Mouse (Mus musculus) neural tube, embryonic 14.5 days (tissue): ENCODE data around the gene Stpg4. TPM values are rescaled to one million over a fixed set of nuclear protein-coding genes. Genes with fewer than 3 reads are reported as not detected.

ENCODE experiments used
- ATAC-seq: fragments of 200-750 bp; cut with Nextera tagmentation; 2 replicates; pipeline ENCODE4 v1.8.0; 2017; ENCODE audit warnings: low read depth, mild to moderate bottlenecking, moderate TSS enrichment, moderate library complexity
- H3K27ac ChIP-seq: fragments of 300-500 bp; sonication (generic); 2 replicates; pipeline ENCODE4 v1.5.1; 2014; ENCODE audit warnings: low read depth, mild to moderate bottlenecking, control low read depth, low read length, moderate library complexity, mixed read lengths
- H3K27me3 ChIP-seq: fragments of 300-500 bp; sonication (generic); 2 replicates; pipeline ENCODE4 v1.6.1; 2014; ENCODE audit warnings: low read length; ENCODE audit not compliant: control insufficient read depth, insufficient read depth
- H3K36me3 ChIP-seq: fragments of 300-500 bp; sonication (generic); 2 replicates; pipeline ENCODE4 v1.6.1; 2014; ENCODE audit warnings: low read length, mixed read lengths; ENCODE audit not compliant: control insufficient read depth, insufficient read depth
- H3K4me1 ChIP-seq: fragments of 300-500 bp; sonication (generic); 2 replicates; pipeline ENCODE4 v1.6.1; 2014; ENCODE audit warnings: low read length; ENCODE audit not compliant: control insufficient read depth, insufficient read depth
- H3K4me2 ChIP-seq: fragments of 300-500 bp; sonication (generic); 2 replicates; pipeline ENCODE4 v1.6.1; 2014; ENCODE audit warnings: mild to moderate bottlenecking, low read depth, low read length, control low read depth
- H3K4me3 ChIP-seq: fragments of 300-500 bp; sonication (generic); 2 replicates; pipeline ENCODE4 v1.5.1; 2014; ENCODE audit warnings: low read depth, low read length, control low read depth, mixed read lengths
- H3K9ac ChIP-seq: fragments of 300-500 bp; sonication (generic); replicated peaks from 2 replicates; pipeline ENCODE4 v1.6.1; 2014; ENCODE audit warnings: low read depth, mild to moderate bottlenecking, control low read depth, low read length, mixed read lengths
- H3K9me3 ChIP-seq: fragments of 300-500 bp; sonication (generic); 2 replicates; pipeline ENCODE4 v1.6.1; 2016; ENCODE audit warnings: low read length; ENCODE audit not compliant: control insufficient read depth
- WGBS: fragments of 180-500 bp; shearing (Covaris S2); extraction: QIAGEN DNeasy Blood & Tissue Kit; methylation state at CpG from one replicate; pipeline ENCODE4 v1.1.7; 2014; 5-methylcytosine and 5-hydroxymethylcytosine counted together
- polyA plus RNA-seq: library from polyadenylated mRNA; unstranded; fragments of >200 nt; fragmentation: Nextera tagmentation; extraction: Ambion mirVana; gene quantifications from 2 replicates; pipeline ENCODE4 v1.2.1, GENCODE M21; 2014

Stpg4 gene
- polyA plus RNA-seq = not detected in 2 replicates

DNA sequence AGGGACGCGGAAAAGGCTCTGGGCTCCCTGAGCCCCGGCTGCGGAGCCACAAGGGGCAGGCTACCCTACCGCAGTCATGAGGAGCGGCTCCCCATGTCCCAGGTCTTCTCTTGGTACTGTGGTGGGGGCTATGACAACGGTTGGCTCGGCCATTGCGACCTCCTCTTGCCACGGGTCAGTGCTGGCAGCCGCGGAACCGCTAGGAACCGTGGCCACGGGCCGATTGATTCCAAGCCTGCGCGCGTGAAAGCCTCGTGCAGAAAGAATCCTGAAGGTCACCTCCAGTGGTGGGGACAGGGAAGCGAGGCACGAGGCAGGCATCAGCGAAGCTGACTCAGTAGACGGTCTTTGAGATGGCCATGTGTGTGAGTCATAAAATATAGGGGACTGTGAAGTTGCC, at the start of gene Stpg4:
Gene Stpg4 (minus strand): TSS at position 231 of the 400 bp plus-strand sequence.
- no peak within 1 kb of the TSS for H3K4me2 ChIP-seq
- WGBS = 60% methylated on average over 24 of the region's 24 CpGs
- no peak within 1 kb of the TSS for H3K4me3 ChIP-seq
- no peaks in the 10 kb centered on the region for H3K27me3 ChIP-seq
- H3K9me3 ChIP-seq = no peaks in the 10 kb centered on the region
- peak; percentile 34; the same call in 1 of the 2 replicates for ATAC-seq
- no peak within 1 kb of the TSS for H3K9ac ChIP-seq
- H3K4me1 ChIP-seq = no peaks in the 10 kb centered on the region
- peaks cover 8% of the 10 kb centered on the region; the same call in 1 of the 2 replicates for H3K36me3 ChIP-seq
- no peak within 1 kb of the TSS for H3K27ac ChIP-seq

DNA sequence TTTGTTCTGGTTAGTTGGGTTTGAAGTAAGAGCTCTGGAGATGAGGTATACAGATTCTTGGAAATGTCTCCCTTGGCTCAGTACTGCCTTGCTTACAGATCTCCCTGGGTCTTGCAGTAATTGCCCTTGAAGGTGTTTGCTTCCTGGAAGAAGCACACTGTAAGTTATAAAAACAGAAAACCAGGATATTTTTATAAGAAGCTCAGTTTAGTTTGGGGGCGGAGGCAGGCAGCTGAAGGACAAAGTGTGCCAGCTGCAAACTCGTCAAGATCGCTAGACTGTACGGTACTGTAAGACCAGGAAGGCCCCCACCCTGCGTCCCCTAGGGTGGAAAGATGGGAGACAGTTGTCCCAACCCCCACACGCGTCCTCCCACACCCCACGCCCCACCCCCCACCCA, 47.8 kb upstream of the Stpg4 start:
- no peak overlapping the region for H3K4me2 ChIP-seq
- WGBS = 71% methylated on average over 8 of the region's 8 CpGs

DNA sequence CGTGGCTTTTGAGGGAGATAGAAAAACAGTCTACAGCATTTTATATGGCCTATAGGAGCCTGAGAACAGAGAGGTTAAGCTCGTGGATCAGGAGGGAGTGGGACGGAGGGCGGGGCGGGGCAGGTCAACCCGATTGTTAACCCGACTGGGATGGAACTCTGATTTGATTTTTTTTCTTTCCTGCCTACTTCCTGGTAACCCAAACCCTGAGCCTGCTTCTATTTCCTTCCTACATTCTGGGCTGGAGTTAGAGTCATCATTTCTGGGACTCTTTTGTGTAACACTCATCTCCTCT, 46.9 kb upstream of the Stpg4 start:
- no peak for ATAC-seq
- H3K4me1 ChIP-seq = peaks cover 21% of the 10 kb centered on the region
- H3K9ac ChIP-seq = peak overlapping the region; percentile 41; the same call in 1 of the 2 replicates
- 0% methylated on average over 7 of the region's 7 CpGs for WGBS
- peak overlapping the region; percentile 67; the same call in 1 of the 2 replicates for H3K27ac ChIP-seq
- H3K36me3 ChIP-seq = no peaks in the 10 kb centered on the region
- no peaks in the 10 kb centered on the region for H3K9me3 ChIP-seq
- H3K4me2 ChIP-seq = peak overlapping the region; percentile 60
- peak overlapping the region; percentile 25; the same call in 1 of the 2 replicates for H3K4me3 ChIP-seq
- no peaks in the 10 kb centered on the region for H3K27me3 ChIP-seq

More for the DNA sequence above, 47.8 kb upstream of the Stpg4 start:
- no peaks in the 10 kb centered on the region for H3K27me3 ChIP-seq
- H3K27ac ChIP-seq = no peak overlapping the region
- no peaks in the 10 kb centered on the region for H3K9me3 ChIP-seq
- H3K9ac ChIP-seq = no peak overlapping the region
- no peaks in the 10 kb centered on the region for H3K36me3 ChIP-seq
- H3K4me1 ChIP-seq = peaks cover 21% of the 10 kb centered on the region
- no peak for ATAC-seq
- no peak overlapping the region for H3K4me3 ChIP-seq

DNA sequence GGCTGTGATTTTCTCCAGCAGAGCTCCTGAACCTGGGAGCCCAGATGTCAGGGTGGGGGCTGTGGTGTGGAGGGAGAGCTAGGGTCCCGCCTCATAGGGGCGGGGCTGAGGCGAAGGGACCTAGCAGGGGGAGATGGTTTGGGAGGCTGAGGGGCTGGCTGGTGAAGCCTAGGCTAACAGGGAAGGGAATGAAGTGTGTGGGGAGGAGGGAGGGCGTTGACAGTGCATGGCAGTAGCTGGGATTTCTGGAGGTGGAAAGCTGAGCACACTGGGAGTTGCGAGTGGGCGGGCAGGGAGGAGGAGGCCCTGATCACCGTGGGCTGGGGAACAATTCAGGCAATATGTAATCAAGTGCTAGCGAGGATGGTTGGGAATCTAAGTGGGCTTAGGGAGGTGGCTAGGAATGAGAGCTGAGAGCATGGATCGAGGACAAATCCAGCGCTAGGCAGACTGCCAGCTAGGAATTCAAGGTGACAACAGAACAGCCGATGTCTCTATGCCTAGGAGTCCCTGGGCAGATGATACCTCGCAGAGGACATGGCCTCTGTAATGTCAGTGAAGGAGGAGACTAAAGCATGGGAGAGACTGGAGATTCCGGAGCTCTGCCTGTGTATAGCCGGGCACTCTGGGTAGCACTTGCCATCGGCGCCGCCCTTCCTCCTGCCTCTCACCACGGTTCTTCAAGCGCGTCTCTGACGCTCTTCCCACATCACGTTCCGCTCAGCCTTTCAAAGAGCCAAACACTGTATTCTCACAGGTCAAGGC, 46.4 kb upstream of the Stpg4 start:
- 1% methylated on average over 23 of the region's 23 CpGs for WGBS
- Histone ChIP-seq H3K27me3 (no peaks in the 10 kb centered on the region), H3K4me1 (peaks cover 21% of the 10 kb centered on the region), H3K27ac (peak overlapping the region; percentile 67), H3K9me3 (no peaks in the 10 kb centered on the region), H3K36me3 (no peaks in the 10 kb centered on the region), H3K4me3 (peak overlapping the region; percentile 25), H3K9ac (peak overlapping the region; percentile 41), H3K4me2 (peak overlapping the region; percentile 60)
- peak; percentile 69 for ATAC-seq

DNA sequence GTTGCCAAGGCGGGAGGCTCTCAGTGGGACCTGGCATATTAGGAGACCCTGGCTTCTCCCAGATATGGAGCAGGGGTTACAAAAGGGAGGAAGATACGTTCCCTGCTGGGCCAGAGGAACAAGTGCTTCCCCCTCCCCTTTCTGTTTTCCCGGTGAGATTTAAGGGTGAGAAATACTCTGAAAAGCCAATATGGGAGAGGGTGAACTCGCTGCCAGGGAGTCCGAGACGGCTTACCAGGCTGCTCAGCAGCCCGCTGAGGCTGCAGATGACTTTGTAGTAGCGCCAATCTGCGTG, 45.8 kb upstream of the Stpg4 start:
- WGBS = 9% methylated on average over 9 of the region's 9 CpGs
- H3K27ac ChIP-seq = peak overlapping the region; percentile 67
- H3K4me2 ChIP-seq = peak overlapping the region; percentile 60
- H3K9ac ChIP-seq = peak overlapping the region; percentile 41
- no peak for ATAC-seq
- H3K4me3 ChIP-seq = peak overlapping the region; percentile 25
- no peaks in the 10 kb centered on the region for H3K36me3 ChIP-seq
- H3K27me3 ChIP-seq = no peaks in the 10 kb centered on the region
- H3K4me1 ChIP-seq = peaks cover 21% of the 10 kb centered on the region
- no peaks in the 10 kb centered on the region for H3K9me3 ChIP-seq

DNA sequence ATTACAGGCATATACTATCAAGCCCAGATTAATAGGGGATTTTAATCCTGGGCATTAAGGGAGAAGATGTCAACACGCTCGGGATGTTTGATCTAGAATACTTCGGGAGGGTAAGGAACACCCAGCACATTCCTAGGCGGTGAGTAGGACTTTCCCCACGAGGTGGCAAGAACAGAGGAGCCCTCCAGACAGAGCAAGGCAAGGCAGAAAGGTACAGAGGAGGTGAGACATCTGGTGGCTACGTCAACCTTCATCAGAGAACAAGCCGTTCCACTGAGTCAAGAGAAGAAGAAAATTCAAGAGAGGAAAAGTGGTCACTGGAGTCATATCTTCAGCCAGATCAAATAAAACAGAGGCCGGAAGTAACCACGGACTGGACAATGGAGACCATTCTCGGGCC, 45.3 kb upstream of the Stpg4 start:
- Histone ChIP-seq H3K9me3 (no peaks in the 10 kb centered on the region), H3K9ac (no peak overlapping the region), H3K4me3 (no peak overlapping the region), H3K27ac (no peak overlapping the region), H3K4me2 (no peak overlapping the region), H3K4me1 (peaks cover 21% of the 10 kb centered on the region), H3K27me3 (no peaks in the 10 kb centered on the region), H3K36me3 (no peaks in the 10 kb centered on the region)
- 58% methylated on average over 10 of the region's 10 CpGs for WGBS
- no peak for ATAC-seq

DNA sequence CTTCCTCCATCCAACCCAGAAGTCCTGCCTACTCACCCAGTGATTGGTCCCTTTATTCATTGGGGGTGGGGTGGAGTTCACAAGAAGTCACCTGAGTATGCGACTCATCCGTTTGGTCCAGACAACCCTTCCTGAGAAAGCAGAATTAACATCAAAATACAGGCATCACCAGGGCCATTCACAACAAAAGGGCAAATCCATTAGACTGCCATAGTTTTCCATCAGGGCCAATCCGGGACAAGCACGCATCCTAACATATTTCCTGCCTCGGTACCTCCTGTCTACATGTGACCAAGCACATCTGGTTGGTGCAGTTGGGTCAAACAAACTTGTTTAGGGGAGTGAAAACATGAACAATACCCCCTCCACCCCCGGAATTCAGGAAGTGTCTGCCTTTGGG, 44.1 kb upstream of the Stpg4 start:
- Histone ChIP-seq H3K4me3 (no peak overlapping the region), H3K4me2 (no peak overlapping the region), H3K27ac (no peak overlapping the region), H3K27me3 (no peaks in the 10 kb centered on the region), H3K36me3 (no peaks in the 10 kb centered on the region), H3K4me1 (peaks cover 17% of the 10 kb centered on the region), H3K9ac (no peak overlapping the region), H3K9me3 (no peaks in the 10 kb centered on the region)
- no peak for ATAC-seq
- 51% methylated on average over 6 of the region's 6 CpGs for WGBS

DNA sequence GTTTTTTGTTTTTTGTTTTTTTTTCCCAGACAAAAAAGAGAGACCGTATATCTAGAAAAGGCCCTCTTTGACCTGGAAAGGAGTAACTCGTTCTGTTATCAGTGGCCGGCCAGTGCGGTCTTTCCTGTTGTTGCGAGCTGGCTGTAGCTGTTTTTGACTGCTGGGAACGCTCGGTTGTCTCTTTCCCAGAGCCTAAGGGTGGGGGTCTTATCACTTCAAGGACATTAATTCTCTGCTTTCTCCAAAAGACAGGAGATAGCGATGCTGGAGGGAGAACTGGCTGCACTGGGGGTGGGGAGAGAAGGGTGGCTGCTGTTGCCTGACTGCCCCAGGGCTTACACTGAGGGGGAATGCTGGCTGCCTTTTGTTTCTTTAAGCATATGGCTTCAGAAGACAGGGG, 43.3 kb upstream of the Stpg4 start:
- no peak overlapping the region for H3K27ac ChIP-seq
- no peak for ATAC-seq
- H3K4me3 ChIP-seq = no peak overlapping the region
- H3K4me1 ChIP-seq = peaks cover 17% of the 10 kb centered on the region
- no peaks in the 10 kb centered on the region for H3K27me3 ChIP-seq
- no peaks in the 10 kb centered on the region for H3K36me3 ChIP-seq
- 74% methylated on average over 8 of the region's 8 CpGs for WGBS
- no peak overlapping the region for H3K4me2 ChIP-seq
- H3K9me3 ChIP-seq = no peaks in the 10 kb centered on the region
- H3K9ac ChIP-seq = no peak overlapping the region

DNA sequence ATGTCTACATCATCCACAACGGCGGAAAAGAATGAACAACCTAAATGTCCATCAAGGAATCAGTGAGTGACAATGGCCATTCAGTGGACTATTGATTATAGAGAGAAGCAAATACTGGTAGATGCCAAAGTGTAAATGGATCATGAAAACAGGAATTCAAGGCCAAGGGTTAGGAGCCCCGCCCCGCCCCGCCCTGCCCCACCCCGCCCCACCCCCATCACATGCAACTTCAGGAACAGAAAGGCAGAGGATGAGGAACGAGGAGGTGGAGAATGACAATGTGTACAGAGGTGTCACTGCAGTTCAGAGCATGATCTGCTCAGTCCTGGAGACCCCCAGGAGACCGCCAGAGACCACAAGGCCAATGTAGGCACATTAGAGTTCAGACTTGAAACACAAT, 42.7 kb upstream of the Stpg4 start:
- peaks cover 17% of the 10 kb centered on the region for H3K4me1 ChIP-seq
- H3K36me3 ChIP-seq = no peaks in the 10 kb centered on the region
- no peak overlapping the region for H3K9ac ChIP-seq
- no peaks in the 10 kb centered on the region for H3K27me3 ChIP-seq
- ATAC-seq = no peak
- H3K27ac ChIP-seq = no peak overlapping the region
- no peaks in the 10 kb centered on the region for H3K9me3 ChIP-seq
- 60% methylated on average over 8 of the region's 8 CpGs for WGBS
- no peak overlapping the region for H3K4me2 ChIP-seq
- no peak overlapping the region for H3K4me3 ChIP-seq
